Mouse (Mus musculus) megakaryocyte, embryonic 14.5 days (primary cell): ENCODE results near the gene Oas1d. TPM values are rescaled to one million over a fixed set of nuclear protein-coding genes. Genes with fewer than 3 reads are reported as not detected.

ENCODE experiments used
- H3K27me3 ChIP-seq: replicated peaks from 2 replicates; pipeline ENCODE3; 2012; ENCODE audit warnings: inconsistent platforms
- H3K36me3 ChIP-seq: replicated peaks from 2 replicates; pipeline ENCODE3; 2012; ENCODE audit warnings: low read length, inconsistent platforms, mixed read lengths
- H3K4me1 ChIP-seq: 2 replicates; pipeline ENCODE4 v1.6.1; 2012; ENCODE audit warnings: inconsistent platforms
- H3K4me3 ChIP-seq: replicated peaks from 2 replicates; pipeline ENCODE3; 2012; ENCODE audit warnings: moderate library complexity, mild to moderate bottlenecking, inconsistent platforms
- H3K9me3 ChIP-seq: 2 replicates; pipeline ENCODE4 v1.6.1; 2012; ENCODE audit warnings: inconsistent platforms
- FLI1 ChIP-seq: IDR thresholded peaks from 2 replicates; pipeline ENCODE4 v1.6.1; 2012; ENCODE audit warnings: low read length, inconsistent platforms, mixed read lengths
- GATA1 ChIP-seq: IDR thresholded peaks from 3 replicates; pipeline ENCODE4 v1.6.1; 2012; ENCODE audit warnings: mixed read lengths, low read length, inconsistent platforms, borderline replicate concordance
- polyA plus RNA-seq: library from polyadenylated mRNA; stranded (reverse); fragments of >175 nt; gene quantifications from 2 replicates; pipeline ENCODE4 v1.2.3, GENCODE M21; 2012; ENCODE audit warnings: low replicate concordance; ENCODE audit not compliant: insufficient read depth

The Oas1d gene
- polyA plus RNA-seq, 1 experiment: not detected

- H3K27me3 ChIP-seq: peaks cover 17% of the 10 kb centered on the region
- no peak for TF ChIP-seq FLI1
- no peak for TF ChIP-seq GATA1
- H3K9me3 ChIP-seq: no peaks in the 10 kb centered on the region
- H3K36me3 ChIP-seq: no peaks in the 10 kb centered on the region
- H3K4me1 ChIP-seq: peaks cover 5% of the 10 kb centered on the region; the same call in 1 of the 2 replicates
- no peak overlapping the region for H3K4me3 ChIP-seq
Measured at GRCm38 (mm10) chr5:120933966-120934365, 19.6 kb downstream of the Oas1d start.

- Histone ChIP-seq H3K4me1 (peaks cover 14% of the 10 kb centered on the region), H3K4me3 (no peak overlapping the region), H3K27me3 (peaks cover 25% of the 10 kb centered on the region), H3K36me3 (no peaks in the 10 kb centered on the region), H3K9me3 (no peaks in the 10 kb centered on the region)
- TF ChIP-seq FLI1 (no peak), GATA1 (no peak)
Measured at GRCm38 (mm10) chr5:120937841-120938240, 23.5 kb downstream of the Oas1d start.

- H3K4me1 ChIP-seq: peaks cover 14% of the 10 kb centered on the region
Measured at GRCm38 (mm10) chr5:120938586-120938985, 24.2 kb downstream of the Oas1d start.

GRCm38 (mm10) chr5:120942076-120942475 is 27.7 kb downstream of the Oas1d start:
- H3K4me1 ChIP-seq: peaks cover 14% of the 10 kb centered on the region
- no peak overlapping the region for H3K4me3 ChIP-seq
- H3K9me3 ChIP-seq: no peaks in the 10 kb centered on the region
- peaks cover 52% of the 10 kb centered on the region for H3K27me3 ChIP-seq
- TF ChIP-seq GATA1 (no peak), FLI1 (no peak)
- H3K36me3 ChIP-seq: no peaks in the 10 kb centered on the region

More at GRCm38 (mm10) chr5:120938586-120938985, 24.2 kb downstream of the Oas1d start:
- TF ChIP-seq GATA1 (no peak), FLI1 (no peak)
- peaks cover 27% of the 10 kb centered on the region for H3K27me3 ChIP-seq
- no peaks in the 10 kb centered on the region for H3K36me3 ChIP-seq
- H3K4me3 ChIP-seq: no peak overlapping the region
- no peaks in the 10 kb centered on the region for H3K9me3 ChIP-seq

DNA sequence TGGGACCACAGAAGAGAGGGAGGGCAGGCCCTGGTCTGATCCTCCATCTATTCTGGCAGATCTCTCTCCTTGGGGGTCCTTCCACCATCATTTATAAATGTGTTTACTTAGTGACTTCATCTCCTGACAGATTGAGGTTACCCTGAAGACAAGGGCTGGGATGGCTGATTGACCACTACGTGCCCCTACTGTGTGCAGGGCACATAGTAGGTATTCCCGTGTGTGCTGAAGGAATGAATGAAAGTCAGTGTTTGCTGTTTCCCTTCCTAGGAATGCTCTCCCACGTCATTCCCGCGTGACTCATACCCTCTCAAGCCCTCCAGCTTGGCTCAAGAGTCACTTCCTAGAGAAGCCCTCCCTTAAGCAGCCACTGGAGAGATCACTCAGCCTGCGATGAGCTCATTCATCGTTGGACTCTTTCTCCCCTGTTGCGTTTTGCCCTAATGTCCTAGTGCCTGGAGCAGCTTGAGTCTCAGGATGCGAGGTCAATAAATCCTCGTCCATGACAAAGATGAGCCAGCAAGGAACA is 38.0 kb downstream of the Oas1d start:
- H3K9me3 ChIP-seq: no peaks in the 10 kb centered on the region
- no peak overlapping the region for H3K4me3 ChIP-seq
- no peaks in the 10 kb centered on the region for H3K36me3 ChIP-seq
- no peak for TF ChIP-seq GATA1
- no peak for TF ChIP-seq FLI1
- peaks cover 11% of the 10 kb centered on the region for H3K4me1 ChIP-seq
- peaks cover 56% of the 10 kb centered on the region for H3K27me3 ChIP-seq

- peaks cover 48% of the 10 kb centered on the region for H3K27me3 ChIP-seq
- TF ChIP-seq FLI1 (no peak), GATA1 (no peak)
- peaks cover 9% of the 10 kb centered on the region for H3K9me3 ChIP-seq
- H3K36me3 ChIP-seq: no peaks in the 10 kb centered on the region
- H3K4me1 ChIP-seq: peaks cover 11% of the 10 kb centered on the region
- H3K4me3 ChIP-seq: no peak overlapping the region
Measured at GRCm38 (mm10) chr5:120953974-120954373, 39.6 kb downstream of the Oas1d start.

- Histone ChIP-seq H3K36me3 (no peaks in the 10 kb centered on the region), H3K9me3 (peaks cover 15% of the 10 kb centered on the region), H3K27me3 (peaks cover 20% of the 10 kb centered on the region), H3K4me3 (no peak overlapping the region), H3K4me1 (peaks cover 1% of the 10 kb centered on the region; the same call in 1 of the 2 replicates)
- TF ChIP-seq GATA1 (no peak), FLI1 (no peak)
Measured at GRCm38 (mm10) chr5:120961004-120961403, 46.7 kb downstream of the Oas1d start.

DNA sequence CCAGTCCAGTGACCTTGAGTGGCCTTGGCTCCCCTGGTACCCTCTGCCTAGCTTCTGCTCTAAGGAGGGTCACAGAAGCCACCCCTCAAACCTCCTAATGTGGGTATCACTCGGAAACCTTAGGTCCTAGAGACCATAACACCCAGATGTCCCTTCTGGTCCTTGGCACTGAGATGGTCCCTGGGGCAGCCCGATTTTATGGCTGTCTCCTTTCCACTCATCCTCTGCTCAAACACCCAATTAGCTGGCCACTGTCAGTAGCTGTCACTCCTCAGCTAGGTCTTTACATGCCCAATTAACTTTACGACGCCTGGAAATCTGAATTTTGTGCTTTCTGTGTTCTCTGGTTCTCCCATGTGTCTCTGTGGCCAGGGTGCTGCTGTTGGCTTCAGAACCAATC is 51.8 kb downstream of the Oas1d start:
- no peaks in the 10 kb centered on the region for H3K36me3 ChIP-seq
- H3K4me1 ChIP-seq: no peaks in the 10 kb centered on the region
- peaks cover 26% of the 10 kb centered on the region for H3K27me3 ChIP-seq
- H3K9me3 ChIP-seq: 0 out of 2 replicates have a peak, but pooled peaks cover 3% of the 10 kb centered on the region
- no peak for TF ChIP-seq FLI1
- TF ChIP-seq GATA1: no peak
- no peak overlapping the region for H3K4me3 ChIP-seq

DNA sequence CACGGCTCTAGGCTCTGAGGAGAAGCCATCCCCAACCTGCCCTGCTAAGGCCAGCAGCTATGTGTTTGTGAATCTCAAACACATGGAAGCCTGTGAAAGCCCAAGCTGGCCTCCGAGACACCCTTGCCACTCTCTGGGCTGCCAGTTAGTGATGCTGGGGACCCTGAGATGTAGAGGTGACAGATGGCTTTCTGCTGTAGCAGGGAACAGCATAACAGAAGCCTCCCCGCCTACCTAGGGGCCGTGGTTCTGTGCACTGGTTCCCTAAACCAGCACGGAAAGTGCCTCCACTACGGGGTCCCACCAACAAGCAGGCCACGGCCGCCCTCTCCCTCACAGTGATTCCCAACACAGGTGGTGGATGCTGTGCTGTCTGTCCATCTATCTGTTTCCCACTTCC is 52.6 kb downstream of the Oas1d start:
- TF ChIP-seq FLI1 (no peak), GATA1 (no peak)
- H3K9me3 ChIP-seq: 0 out of 2 replicates have a peak, but pooled peaks cover 3% of the 10 kb centered on the region
- no peaks in the 10 kb centered on the region for H3K36me3 ChIP-seq
- H3K27me3 ChIP-seq: peaks cover 26% of the 10 kb centered on the region
- H3K4me3 ChIP-seq: no peak overlapping the region
- H3K4me1 ChIP-seq: no peaks in the 10 kb centered on the region

DNA sequence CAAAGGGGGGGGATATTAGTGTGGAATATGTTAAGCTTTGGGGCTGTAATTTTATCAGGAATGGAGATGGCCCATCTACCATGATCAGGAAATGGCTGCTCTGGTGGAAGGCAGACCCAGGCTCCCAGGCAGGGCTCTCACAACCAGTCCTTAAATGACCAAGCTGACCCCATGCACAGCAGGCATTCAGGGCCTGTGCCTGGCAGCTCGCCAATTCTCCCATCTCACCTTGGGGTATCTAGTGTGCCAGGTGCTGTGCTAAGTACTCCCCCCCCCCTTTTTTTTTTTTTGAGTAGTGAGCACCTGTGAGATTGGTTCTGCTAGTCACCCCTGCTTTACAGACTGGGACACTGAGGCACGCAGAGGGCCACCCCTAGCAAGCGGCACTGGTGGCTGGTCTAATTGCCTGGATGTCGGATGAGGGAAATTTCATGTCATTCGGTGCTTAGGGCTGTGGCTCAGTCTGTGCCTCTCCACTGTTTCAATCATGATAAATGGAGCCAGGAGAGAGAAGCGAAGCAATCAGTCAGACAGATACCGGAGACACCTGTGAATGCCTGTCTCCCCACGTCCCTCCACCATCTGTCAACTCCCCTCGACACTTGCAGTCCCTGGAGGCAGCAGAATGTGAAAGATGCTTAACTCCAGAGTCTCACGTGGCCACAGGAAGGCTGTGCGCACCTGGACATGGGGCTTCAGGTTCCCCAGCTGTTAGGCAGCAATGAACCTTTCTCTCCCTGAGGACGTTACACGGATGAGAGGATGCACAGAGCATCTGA is 53.2 kb downstream of the Oas1d start:
- Histone ChIP-seq H3K9me3 (no peaks in the 10 kb centered on the region), H3K36me3 (no peaks in the 10 kb centered on the region), H3K27me3 (peaks cover 24% of the 10 kb centered on the region), H3K4me3 (no peak overlapping the region), H3K4me1 (no peaks in the 10 kb centered on the region)
- TF ChIP-seq FLI1 (no peak), GATA1 (no peak)

DNA sequence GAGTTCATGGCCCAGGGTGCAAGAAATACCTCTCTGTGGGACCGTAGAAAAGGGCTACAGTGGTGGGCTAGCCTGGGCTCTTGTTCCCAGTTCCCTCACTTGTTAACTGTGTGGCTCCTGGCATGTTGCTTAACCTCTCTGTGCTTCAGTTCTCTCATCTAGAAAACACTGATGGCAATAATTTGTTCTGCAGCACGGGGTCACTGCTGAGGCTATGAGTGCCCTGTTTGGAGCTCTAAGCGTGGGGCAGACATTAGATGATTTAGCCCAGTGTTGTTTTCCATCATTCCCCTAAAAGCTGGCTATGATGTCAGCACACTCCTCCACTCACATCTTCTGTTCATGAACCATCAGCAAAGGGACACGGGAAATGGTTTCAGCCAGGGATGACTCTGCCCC is 53.8 kb downstream of the Oas1d start:
- Histone ChIP-seq H3K27me3 (peaks cover 26% of the 10 kb centered on the region), H3K4me3 (no peak overlapping the region), H3K4me1 (no peaks in the 10 kb centered on the region), H3K9me3 (no peaks in the 10 kb centered on the region), H3K36me3 (no peaks in the 10 kb centered on the region)
- TF ChIP-seq GATA1 (no peak), FLI1 (no peak)
